Mouse (Mus musculus) forebrain, embryonic 11.5 days (tissue): Measurements from ENCODE around the gene Tnni1. TPM values are rescaled to one million over a fixed set of nuclear protein-coding genes. Genes with fewer than 3 reads are reported as not detected.

Source experiments
- ATAC-seq: fragments of 200-750 bp; cut with Nextera tagmentation; replicated peaks from 2 replicates; pipeline ENCODE4 v1.8.0; 2017; ENCODE audit warnings: moderate TSS enrichment; ENCODE audit not compliant: low FRiP score
- DNase-seq: peaks from one replicate; pipeline ENCODE4 v3.0.0-alpha.2; 2017; ENCODE audit warnings: low spot score
- H3K27ac ChIP-seq: fragments of 300-500 bp; sonication (generic); 2 replicates; pipeline ENCODE4 v1.5.1; 2014; ENCODE audit warnings: low read depth, low read length
- H3K27me3 ChIP-seq: fragments of 300-500 bp; sonication (generic); 2 replicates; pipeline ENCODE4 v1.6.1; 2014; ENCODE audit warnings: mild to moderate bottlenecking, low read length, mixed read lengths; ENCODE audit not compliant: control insufficient read depth, insufficient read depth
- H3K36me3 ChIP-seq: fragments of 300-500 bp; sonication (generic); 2 replicates; pipeline ENCODE4 v1.6.1; 2014; ENCODE audit warnings: mild to moderate bottlenecking, low read length, moderate library complexity, mixed read lengths; ENCODE audit not compliant: control insufficient read depth, insufficient read depth
- H3K4me1 ChIP-seq: fragments of 300-500 bp; sonication (generic); replicated peaks from 2 replicates; pipeline ENCODE4 v1.6.1; 2014; ENCODE audit warnings: low read length, mixed read lengths; ENCODE audit not compliant: control insufficient read depth, insufficient read depth
- H3K4me2 ChIP-seq: fragments of 300-500 bp; sonication (generic); 2 replicates; pipeline ENCODE4 v1.6.1; 2014; ENCODE audit warnings: low read depth, mild to moderate bottlenecking, low read length, moderate library complexity, mixed read lengths; ENCODE audit not compliant: severe bottlenecking
- H3K4me3 ChIP-seq: fragments of 300-500 bp; sonication (generic); 2 replicates; pipeline ENCODE4 v1.5.1; 2014; ENCODE audit warnings: low read depth, low read length
- H3K9ac ChIP-seq: fragments of 300-500 bp; sonication (generic); 2 replicates; pipeline ENCODE4 v1.6.1; 2014; ENCODE audit warnings: low read length
- H3K9me3 ChIP-seq: fragments of 300-500 bp; sonication (generic); 2 replicates; pipeline ENCODE4 v1.6.1; 2016; ENCODE audit warnings: low read length, mixed read lengths; ENCODE audit not compliant: control insufficient read depth
- WGBS: fragments of 180-500 bp; shearing (Covaris S2); extraction: QIAGEN DNeasy Blood & Tissue Kit; methylation state at CpG from one replicate; pipeline ENCODE4 v1.1.7; 2014; 5-methylcytosine and 5-hydroxymethylcytosine counted together
- polyA plus RNA-seq: library from polyadenylated mRNA; unstranded; fragments of >200 nt; fragmentation: Nextera tagmentation; extraction: Ambion mirVana; gene quantifications from 2 replicates; pipeline ENCODE4 v1.2.1, GENCODE M21; 2014

The Tnni1 gene
- polyA plus RNA-seq, 1 experiment from 2014 or later: 0.65 TPM

- ATAC-seq (no peak), DNase-seq (no peak)
- Histone ChIP-seq H3K9ac (no peak overlapping the region), H3K4me1 (peaks cover 3% of the 10 kb centered on the region; the same call in 1 of the 2 replicates), H3K27me3 (0 out of 2 replicates have a peak, but pooled peaks cover 3% of the 10 kb centered on the region), H3K27ac (no peak overlapping the region), H3K9me3 (no peaks in the 10 kb centered on the region), H3K4me3 (no peak overlapping the region), H3K36me3 (no peaks in the 10 kb centered on the region), H3K4me2 (no peak overlapping the region)
- 64% methylated on average over 13 of the region's 13 CpGs for WGBS
Measured at GRCm38 (mm10) chr1:135792143-135792939, 13.1 kb downstream of the Tnni1 start.

GRCm38 (mm10) chr1:135793370-135794215 is 14.4 kb downstream of the Tnni1 start:
- WGBS: 18% methylated on average over 25 of the region's 27 CpGs
- H3K27ac ChIP-seq: no peak overlapping the region
- peak overlapping the region; percentile 44 for H3K4me2 ChIP-seq
- no peaks in the 10 kb centered on the region for H3K9me3 ChIP-seq
- no peak for DNase-seq
- H3K4me1 ChIP-seq: peaks cover 3% of the 10 kb centered on the region; the same call in 1 of the 2 replicates
- H3K36me3 ChIP-seq: no peaks in the 10 kb centered on the region
- H3K27me3 ChIP-seq: 0 out of 2 replicates have a peak, but pooled peaks cover 3% of the 10 kb centered on the region
- peak overlapping the region; percentile 5; the same call in 1 of the 2 replicates for H3K4me3 ChIP-seq
- H3K9ac ChIP-seq: 0 out of 2 replicates have a peak overlapping the region, but pooled peaks have one; percentile 30
- ATAC-seq: no peak; the same call in 1 of the 2 replicates

GRCm38 (mm10) chr1:135794216-135795134 is 15.2 kb downstream of the Tnni1 start:
- ATAC-seq: no peak
- Histone ChIP-seq H3K4me3 (no peak overlapping the region), H3K9ac (no peak overlapping the region), H3K4me2 (no peak overlapping the region; the same call in 1 of the 2 replicates), H3K36me3 (no peaks in the 10 kb centered on the region), H3K27ac (no peak overlapping the region), H3K9me3 (no peaks in the 10 kb centered on the region), H3K4me1 (peaks cover 3% of the 10 kb centered on the region; the same call in 1 of the 2 replicates), H3K27me3 (0 out of 2 replicates have a peak, but pooled peaks cover 3% of the 10 kb centered on the region)
- 42% methylated on average over 20 of the region's 20 CpGs for WGBS
- no peak for DNase-seq

- no peak overlapping the region for H3K9ac ChIP-seq
- H3K36me3 ChIP-seq: no peaks in the 10 kb centered on the region
- ATAC-seq: no peak
- no peak overlapping the region for H3K4me2 ChIP-seq
- H3K9me3 ChIP-seq: no peaks in the 10 kb centered on the region
- 0 out of 2 replicates have a peak, but pooled peaks cover 2% of the 10 kb centered on the region for H3K27me3 ChIP-seq
- no peak for DNase-seq
- 87% methylated on average over 1 of the region's 1 CpGs for WGBS
- no peaks in the 10 kb centered on the region; the same call in 1 of the 2 replicates for H3K4me1 ChIP-seq
- no peak overlapping the region for H3K27ac ChIP-seq
- H3K4me3 ChIP-seq: no peak overlapping the region
Measured at GRCm38 (mm10) chr1:135798492-135798891, 19.3 kb downstream of the Tnni1 start.

- no peak for ATAC-seq
- no peak for DNase-seq
Measured at GRCm38 (mm10) chr1:135799109-135799627, 19.9 kb downstream of the Tnni1 start.

GRCm38 (mm10) chr1:135800192-135800950 is 21.1 kb downstream of the Tnni1 start:
- Histone ChIP-seq H3K4me3 (no peak overlapping the region), H3K4me1 (no peaks in the 10 kb centered on the region), H3K4me2 (no peak overlapping the region), H3K9ac (no peak overlapping the region), H3K36me3 (no peaks in the 10 kb centered on the region), H3K27me3 (no peaks in the 10 kb centered on the region), H3K9me3 (no peaks in the 10 kb centered on the region), H3K27ac (no peak overlapping the region)
- no peak for DNase-seq
- 70% methylated on average over 8 of the region's 8 CpGs for WGBS
- ATAC-seq: no peak

More at GRCm38 (mm10) chr1:135799109-135799627, 19.9 kb downstream of the Tnni1 start:
- Histone ChIP-seq H3K4me2 (no peak overlapping the region), H3K9me3 (no peaks in the 10 kb centered on the region), H3K36me3 (no peaks in the 10 kb centered on the region), H3K4me1 (no peaks in the 10 kb centered on the region), H3K27me3 (no peaks in the 10 kb centered on the region), H3K4me3 (no peak overlapping the region), H3K27ac (no peak overlapping the region), H3K9ac (no peak overlapping the region)
- 78% methylated on average over 8 of the region's 8 CpGs for whole genome bisulfite sequencing

GRCm38 (mm10) chr1:135807546-135807945 is 28.3 kb downstream of the Tnni1 start:
- WGBS: 63% methylated on average over 10 of the region's 10 CpGs
- DNase-seq (no peak), ATAC-seq (no peak)
- Histone ChIP-seq H3K4me2 (no peak overlapping the region), H3K9ac (no peak overlapping the region), H3K4me1 (no peaks in the 10 kb centered on the region), H3K27me3 (no peaks in the 10 kb centered on the region), H3K27ac (no peak overlapping the region), H3K36me3 (no peaks in the 10 kb centered on the region), H3K9me3 (no peaks in the 10 kb centered on the region), H3K4me3 (no peak overlapping the region)
